Mouse (Mus musculus): ENCODE data around the gene Tubb5. TPM values are rescaled to one million over a fixed set of nuclear protein-coding genes. Genes with fewer than 3 reads are reported as not detected.

Gene Tubb5
- polyA plus RNA-seq, 1 experiment from 2014 or later = 1,667 TPM

DNA sequence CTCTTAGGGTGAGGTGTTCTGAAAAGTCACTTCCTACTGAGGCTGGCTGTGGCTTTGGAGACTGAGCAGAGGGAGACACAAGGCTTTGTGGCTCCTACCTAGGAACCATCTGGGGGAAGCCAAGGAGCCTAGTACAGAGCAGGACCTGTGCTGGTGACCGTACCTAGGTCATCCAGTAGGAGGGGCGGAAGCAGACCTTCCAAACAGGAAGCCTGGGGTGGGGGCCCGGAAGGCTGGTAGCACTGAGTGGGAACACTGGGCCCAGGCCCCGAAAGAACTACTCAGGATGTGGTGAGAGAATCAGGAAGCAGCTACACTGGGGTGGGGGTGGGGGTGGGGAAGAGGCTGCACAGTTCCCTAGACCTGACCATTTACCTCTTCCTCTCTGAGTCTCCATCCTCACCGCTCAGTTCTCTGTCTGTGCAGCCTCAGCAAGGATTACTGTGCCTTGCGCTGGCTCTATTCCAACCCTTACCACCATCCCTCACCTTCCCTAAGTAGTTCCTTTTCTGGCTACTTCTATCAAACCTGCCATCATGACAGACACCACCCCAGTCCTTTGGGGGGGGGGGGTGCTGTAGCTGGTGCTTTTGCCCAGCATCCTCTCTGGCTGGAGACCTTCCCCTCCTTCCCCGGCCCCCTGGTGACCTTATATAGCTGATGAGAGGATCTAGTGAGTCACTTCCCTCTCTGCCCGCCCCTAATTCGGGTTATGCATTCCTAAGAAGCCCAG, 32.2 kb upstream of the Tubb5 start:
- WGBS = 73% methylated on average over 9 of the region's 9 CpGs
- no peaks in the 10 kb centered on the region for H3K27me3 ChIP-seq (ENCODE audit: control insufficient read depth, insufficient read depth, low read length)
- peaks cover 5% of the 10 kb centered on the region for H3K36me3 ChIP-seq (ENCODE audit: control insufficient read depth, insufficient read depth, low read length)
- H3K9me3 ChIP-seq (ENCODE audit: control insufficient read depth, low read length) = peaks cover 5% of the 10 kb centered on the region; the same call in 1 of the 2 replicates
- peaks cover 10% of the 10 kb centered on the region for H3K4me1 ChIP-seq (replicated peaks; ENCODE audit: control insufficient read depth, insufficient read depth, low read length)
- H3K4me3 ChIP-seq (ENCODE audit: low read depth, low read length) = peak overlapping the region; percentile 54
- no peak overlapping the region; the same call in 1 of the 2 replicates for H3K27ac ChIP-seq (ENCODE audit: low read depth, low read length)
- no peak for ATAC-seq (ENCODE audit: low FRiP score)
- peak overlapping the region; percentile 32; the same call in 1 of the 2 replicates for H3K9ac ChIP-seq (ENCODE audit: low read depth, low read length)
- peak; percentile 17 for DNase-seq (ENCODE audit: low spot score)
- H3K4me2 ChIP-seq (replicated peaks; ENCODE audit: low read depth, low read length) = peak overlapping the region; percentile 98

DNA sequence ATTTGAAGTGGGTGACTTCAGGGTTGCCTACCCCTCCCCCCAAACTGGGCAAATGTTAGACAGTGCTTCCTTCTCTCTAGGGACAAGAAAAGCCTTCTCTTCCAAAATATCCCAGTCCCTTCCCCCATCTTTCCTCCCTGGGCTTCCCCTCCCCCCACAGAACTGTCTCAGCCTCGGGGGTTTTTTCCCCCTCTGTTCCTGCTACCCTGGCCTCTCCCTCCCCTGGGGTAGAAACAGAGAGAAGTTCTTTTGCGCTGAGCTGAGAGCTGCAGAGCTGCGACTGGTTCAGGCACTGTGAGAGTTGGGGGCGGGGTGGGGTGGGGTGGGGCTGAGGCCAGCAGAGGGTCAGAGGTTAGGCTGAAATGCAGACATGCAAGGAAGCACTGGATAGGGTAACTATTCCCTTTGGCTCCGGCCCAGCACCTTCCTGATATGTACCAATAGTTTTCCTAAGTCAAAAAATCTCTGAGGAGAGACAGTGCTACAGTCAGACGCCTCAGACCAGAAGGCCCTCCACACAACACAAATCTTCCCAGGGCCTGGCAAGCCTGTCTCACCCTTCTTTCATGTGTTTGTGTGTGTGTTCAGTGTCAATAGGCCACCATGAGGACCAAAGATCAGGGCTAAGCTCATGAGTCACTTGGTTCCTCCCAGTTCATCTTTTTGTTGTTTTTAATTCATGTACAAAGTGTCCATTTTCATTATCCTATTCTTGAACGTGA, 31.4 kb upstream of the Tubb5 start:
- 6% methylated on average over 7 of the region's 7 CpGs for WGBS
- DNase-seq (ENCODE audit: low spot score) (peak; percentile 39), ATAC-seq (ENCODE audit: low FRiP score) (no peak)
- H3K4me2 ChIP-seq (replicated peaks; ENCODE audit: low read depth, low read length) = peak overlapping the region; percentile 98
- peaks cover 5% of the 10 kb centered on the region for H3K36me3 ChIP-seq (ENCODE audit: control insufficient read depth, insufficient read depth, low read length)
- H3K27me3 ChIP-seq (ENCODE audit: control insufficient read depth, insufficient read depth, low read length) = no peaks in the 10 kb centered on the region
- peaks cover 5% of the 10 kb centered on the region; the same call in 1 of the 2 replicates for H3K9me3 ChIP-seq (ENCODE audit: control insufficient read depth, low read length)
- H3K4me3 ChIP-seq (ENCODE audit: low read depth, low read length) = peak overlapping the region; percentile 54
- H3K9ac ChIP-seq (ENCODE audit: low read depth, low read length) = peak overlapping the region; percentile 87
- H3K4me1 ChIP-seq (replicated peaks; ENCODE audit: control insufficient read depth, insufficient read depth, low read length) = peaks cover 10% of the 10 kb centered on the region
- H3K27ac ChIP-seq (ENCODE audit: low read depth, low read length) = peak overlapping the region; percentile 56; the same call in 1 of the 2 replicates

DNA sequence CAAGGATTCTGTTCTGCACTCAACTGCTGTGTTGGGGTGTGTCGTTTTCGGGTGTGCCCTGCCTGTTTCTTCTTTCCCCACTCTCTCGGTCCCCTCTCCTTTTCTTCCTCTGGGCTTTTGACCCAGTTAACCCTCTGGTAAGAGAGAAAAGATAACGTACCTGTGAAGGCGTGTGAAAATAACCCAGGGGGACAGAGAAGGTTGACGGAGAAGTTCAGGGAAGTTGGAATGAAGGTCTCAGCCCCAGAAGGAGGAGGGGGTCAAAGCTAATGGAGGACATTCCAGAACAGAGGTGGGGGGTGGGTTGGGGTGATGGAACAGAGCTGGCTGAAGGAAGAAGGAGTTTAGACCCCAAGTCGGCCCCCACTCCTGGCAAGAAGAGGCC, 30.8 kb upstream of the Tubb5 start:
- peak; percentile 13 for DNase-seq (ENCODE audit: low spot score)
- WGBS = 4% methylated on average over 7 of the region's 7 CpGs
- Histone ChIP-seq H3K4me1 (replicated peaks; ENCODE audit: control insufficient read depth, insufficient read depth, low read length) (peaks cover 10% of the 10 kb centered on the region), H3K9me3 (ENCODE audit: control insufficient read depth, low read length) (peaks cover 5% of the 10 kb centered on the region; the same call in 1 of the 2 replicates), H3K9ac (ENCODE audit: low read depth, low read length) (peak overlapping the region; percentile 87), H3K4me3 (ENCODE audit: low read depth, low read length) (peak overlapping the region; percentile 54), H3K36me3 (ENCODE audit: control insufficient read depth, insufficient read depth, low read length) (peaks cover 5% of the 10 kb centered on the region), H3K4me2 (replicated peaks; ENCODE audit: low read depth, low read length) (peak overlapping the region; percentile 98), H3K27me3 (ENCODE audit: control insufficient read depth, insufficient read depth, low read length) (no peaks in the 10 kb centered on the region), H3K27ac (ENCODE audit: low read depth, low read length) (peak overlapping the region; percentile 56; the same call in 1 of the 2 replicates)
- ATAC-seq (ENCODE audit: low FRiP score) = no peak

DNA sequence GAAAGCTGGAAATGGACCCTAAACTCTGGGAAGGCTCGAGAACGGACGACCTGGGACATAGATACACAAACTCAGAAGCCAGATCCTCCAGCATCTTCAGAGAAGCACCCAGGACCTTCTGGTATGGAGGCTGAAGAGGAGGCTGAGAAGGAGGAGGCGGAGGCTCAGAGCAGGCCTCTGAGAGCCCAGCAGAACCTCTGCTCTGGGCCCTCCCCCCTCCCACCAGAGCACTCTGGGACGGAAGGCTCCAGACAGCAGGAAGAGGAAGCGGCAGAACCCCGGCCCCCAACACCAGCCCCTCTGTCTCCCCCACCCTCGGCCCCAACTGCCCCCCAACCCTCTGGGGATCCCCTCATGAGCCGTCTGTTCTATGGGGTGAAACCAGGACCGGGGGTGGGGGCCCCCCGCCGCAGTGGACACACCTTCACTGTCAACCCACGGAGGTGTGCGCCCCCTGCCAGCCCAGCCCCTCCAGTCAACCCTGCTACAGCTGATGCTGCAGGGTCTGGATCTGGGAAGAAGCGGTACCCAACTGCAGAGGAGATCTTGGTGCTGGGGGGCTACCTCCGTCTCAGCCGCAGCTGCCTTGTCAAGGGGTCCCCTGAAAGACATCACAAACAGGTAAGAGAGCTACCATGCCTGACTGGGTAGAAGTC, 30.2 kb upstream of the Tubb5 start:
- peak overlapping the region; percentile 54 for H3K4me3 ChIP-seq (ENCODE audit: low read depth, low read length)
- 42% methylated on average over 16 of the region's 17 CpGs for WGBS
- H3K4me2 ChIP-seq (replicated peaks; ENCODE audit: low read depth, low read length) = peak overlapping the region; percentile 98
- H3K27ac ChIP-seq (ENCODE audit: low read depth, low read length) = peak overlapping the region; percentile 51; the same call in 1 of the 2 replicates
- H3K9ac ChIP-seq (ENCODE audit: low read depth, low read length) = peak overlapping the region; percentile 87
- peaks cover 8% of the 10 kb centered on the region for H3K4me1 ChIP-seq (replicated peaks; ENCODE audit: control insufficient read depth, insufficient read depth, low read length)
- H3K36me3 ChIP-seq (ENCODE audit: control insufficient read depth, insufficient read depth, low read length) = peaks cover 5% of the 10 kb centered on the region
- ATAC-seq (ENCODE audit: low FRiP score) (no peak), DNase-seq (ENCODE audit: low spot score) (peak; percentile 18)
- peaks cover 5% of the 10 kb centered on the region; the same call in 1 of the 2 replicates for H3K9me3 ChIP-seq (ENCODE audit: control insufficient read depth, low read length)
- H3K27me3 ChIP-seq (ENCODE audit: control insufficient read depth, insufficient read depth, low read length) = no peaks in the 10 kb centered on the region

DNA sequence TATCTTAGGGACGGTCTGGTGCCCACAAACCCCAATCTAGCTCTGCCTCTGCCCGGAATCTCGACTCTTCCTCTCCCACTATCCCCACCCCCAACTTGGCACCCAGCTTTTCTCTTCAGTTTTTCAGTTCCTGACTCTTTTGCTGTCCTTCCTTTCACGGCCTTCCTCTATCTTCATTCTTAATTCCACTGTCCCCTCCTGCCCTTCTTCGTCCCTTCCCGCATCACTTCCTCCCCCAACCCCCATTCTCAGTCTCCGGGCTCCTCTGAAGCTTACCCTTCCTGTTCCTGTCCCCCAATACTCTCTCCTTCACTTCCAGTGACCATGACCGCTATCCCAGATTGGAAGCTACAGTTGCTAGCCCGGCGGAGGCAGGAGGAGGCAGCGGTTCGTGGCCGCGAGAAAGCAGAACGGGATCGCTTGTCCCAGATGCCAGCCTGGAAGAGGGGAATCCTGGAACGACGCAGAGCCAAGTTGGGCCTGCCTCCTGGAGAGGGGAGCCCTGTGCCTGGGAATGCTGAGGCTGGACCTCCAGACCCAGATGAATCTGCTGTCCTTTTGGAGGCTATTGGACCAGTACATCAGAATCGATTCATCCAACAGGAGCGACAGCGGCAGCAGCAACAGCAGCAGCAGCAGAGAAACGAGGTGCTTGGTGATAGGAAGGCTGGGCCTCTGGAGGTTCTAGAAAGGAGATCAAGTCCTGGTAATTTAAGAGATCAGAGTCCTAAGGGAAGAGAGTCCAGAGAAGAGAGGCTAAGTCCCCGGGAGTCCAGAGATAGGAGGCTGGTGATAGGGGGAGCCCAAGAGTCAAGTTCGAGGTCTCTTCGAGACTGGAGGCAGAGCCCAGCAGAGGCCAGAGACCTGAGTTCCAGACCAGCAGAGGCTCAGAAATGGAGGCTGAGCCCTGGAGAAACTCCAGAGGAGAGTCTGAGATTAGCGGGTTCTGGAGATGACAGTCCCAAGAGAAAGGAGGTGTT, 29.1 kb upstream of the Tubb5 start:
- WGBS = 9% methylated on average over 26 of the region's 26 CpGs

DNA sequence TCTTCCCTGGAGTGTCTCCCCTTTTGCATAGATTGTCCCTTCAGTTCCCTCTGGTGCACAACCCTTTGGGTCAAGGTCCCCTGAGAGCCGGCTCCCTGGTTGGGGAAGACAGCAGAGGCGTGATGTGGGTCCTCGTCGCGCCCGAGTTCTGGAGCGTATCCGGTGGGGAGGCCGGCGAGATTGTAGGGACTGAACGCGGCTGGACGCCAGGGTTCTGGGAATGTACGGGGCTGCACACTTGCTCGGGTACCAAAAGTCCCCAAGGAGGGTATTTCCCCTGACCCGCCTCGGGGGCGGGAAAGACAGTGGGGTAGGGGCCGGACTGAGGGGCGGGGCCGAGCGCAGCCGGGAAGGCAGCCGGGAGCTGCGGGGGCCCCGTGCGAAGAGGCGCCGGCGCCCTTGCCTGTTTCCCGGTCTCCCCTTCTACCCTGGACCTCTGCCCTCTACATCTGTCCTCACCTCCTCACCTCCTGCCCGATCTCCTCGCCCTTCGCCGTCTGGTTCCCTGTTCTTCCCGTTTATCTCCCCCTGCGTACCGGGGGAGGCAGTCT, 28.2 kb upstream of the Tubb5 start:
- H3K4me2 ChIP-seq (replicated peaks; ENCODE audit: low read depth, low read length) = peak overlapping the region; percentile 98
- H3K4me3 ChIP-seq (ENCODE audit: low read depth, low read length) = peak overlapping the region; percentile 54
- H3K9me3 ChIP-seq (ENCODE audit: control insufficient read depth, low read length) = peaks cover 4% of the 10 kb centered on the region; the same call in 1 of the 2 replicates
- H3K27ac ChIP-seq (ENCODE audit: low read depth, low read length) = peak overlapping the region; percentile 99
- ATAC-seq (ENCODE audit: low FRiP score) = peak; percentile 56
- peaks cover 4% of the 10 kb centered on the region for H3K36me3 ChIP-seq (ENCODE audit: control insufficient read depth, insufficient read depth, low read length)
- under 1% methylated on average over 38 of the region's 38 CpGs for WGBS
- DNase-seq (ENCODE audit: low spot score) = peak; percentile 77
- H3K9ac ChIP-seq (ENCODE audit: low read depth, low read length) = peak overlapping the region; percentile 87
- H3K4me1 ChIP-seq (replicated peaks; ENCODE audit: control insufficient read depth, insufficient read depth, low read length) = peaks cover 8% of the 10 kb centered on the region
- no peaks in the 10 kb centered on the region for H3K27me3 ChIP-seq (ENCODE audit: control insufficient read depth, insufficient read depth, low read length)

More for the DNA sequence above, 29.1 kb upstream of the Tubb5 start:
- peaks cover 5% of the 10 kb centered on the region; the same call in 1 of the 2 replicates for H3K9me3 ChIP-seq (ENCODE audit: control insufficient read depth, low read length)
- ATAC-seq (ENCODE audit: low FRiP score) = no peak
- H3K36me3 ChIP-seq (ENCODE audit: control insufficient read depth, insufficient read depth, low read length) = peaks cover 5% of the 10 kb centered on the region
- peak; percentile 53 for DNase-seq (ENCODE audit: low spot score)
- peak overlapping the region; percentile 98 for H3K4me2 ChIP-seq (replicated peaks; ENCODE audit: low read depth, low read length)
- H3K27ac ChIP-seq (ENCODE audit: low read depth, low read length) = peak overlapping the region; percentile 99
- no peaks in the 10 kb centered on the region for H3K27me3 ChIP-seq (ENCODE audit: control insufficient read depth, insufficient read depth, low read length)
- peak overlapping the region; percentile 54 for H3K4me3 ChIP-seq (ENCODE audit: low read depth, low read length)
- H3K4me1 ChIP-seq (replicated peaks; ENCODE audit: control insufficient read depth, insufficient read depth, low read length) = peaks cover 8% of the 10 kb centered on the region
- peak overlapping the region; percentile 87 for H3K9ac ChIP-seq (ENCODE audit: low read depth, low read length)

DNA sequence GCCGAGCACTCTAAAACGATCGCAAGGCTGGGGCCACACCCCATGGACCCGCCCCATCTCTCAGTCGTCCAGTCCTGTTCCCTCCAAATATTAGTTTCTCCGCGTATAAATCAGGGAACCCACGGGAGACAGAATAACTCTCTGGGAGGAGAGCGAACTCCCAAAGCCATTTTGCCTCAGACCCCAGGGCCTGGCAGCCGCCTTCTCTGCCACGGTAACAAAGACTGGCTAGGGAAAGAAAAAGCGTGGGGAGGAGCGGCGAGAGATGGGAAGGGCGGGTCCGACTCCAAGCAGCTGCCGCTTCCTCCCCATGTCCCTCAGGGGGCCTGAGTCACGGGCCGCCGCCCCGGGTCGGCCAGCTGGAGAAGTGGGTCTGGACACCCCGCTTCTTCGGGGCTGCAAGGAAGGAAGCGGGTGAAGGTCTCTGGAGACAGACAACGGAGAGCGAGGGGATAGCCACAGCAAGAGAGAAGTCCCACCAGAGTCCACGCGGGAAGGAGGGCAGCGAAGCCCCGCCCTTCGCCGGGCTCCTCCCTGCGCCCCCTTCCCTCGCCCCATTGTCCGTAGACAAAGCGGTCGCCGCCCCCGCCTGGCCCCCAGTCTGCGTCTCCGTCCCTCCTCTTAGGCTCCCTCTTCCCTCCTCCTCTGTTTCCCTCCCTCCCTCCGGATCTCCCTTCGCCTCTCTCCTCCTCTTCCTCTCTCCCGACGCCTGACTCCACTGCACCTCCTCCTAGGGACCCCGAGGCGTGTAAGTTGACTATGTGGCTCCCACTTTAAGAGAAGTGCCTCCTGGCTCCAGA, 27.6 kb upstream of the Tubb5 start, which contains the start of gene Ppp1r18:
Ppp1r18 (plus strand) TSS at position 113 of the 800 bp plus-strand sequence.
- DNase-seq (ENCODE audit: low spot score) = peak; percentile 89
- H3K9ac ChIP-seq (ENCODE audit: low read depth, low read length) = peak within 1 kb of the TSS; percentile 87
- H3K9me3 ChIP-seq (ENCODE audit: control insufficient read depth, low read length) = no peaks in the 10 kb centered on the region
- under 1% methylated on average over 47 of the region's 48 CpGs for WGBS
- H3K27me3 ChIP-seq (ENCODE audit: control insufficient read depth, insufficient read depth, low read length) = no peaks in the 10 kb centered on the region
- peak within 1 kb of the TSS; percentile 98 for H3K4me2 ChIP-seq (replicated peaks; ENCODE audit: low read depth, low read length)
- H3K27ac ChIP-seq (ENCODE audit: low read depth, low read length) = peak within 1 kb of the TSS; percentile 99
- no peaks in the 10 kb centered on the region; the same call in 1 of the 2 replicates for H3K36me3 ChIP-seq (ENCODE audit: control insufficient read depth, insufficient read depth, low read length)
- peak; percentile 76 for ATAC-seq (ENCODE audit: low FRiP score)
- peak within 1 kb of the TSS; percentile 54 for H3K4me3 ChIP-seq (ENCODE audit: low read depth, low read length)
- peaks cover 8% of the 10 kb centered on the region for H3K4me1 ChIP-seq (replicated peaks; ENCODE audit: control insufficient read depth, insufficient read depth, low read length)
